Mouse (Mus musculus) T-cell, adult 66 days (primary cell): ENCODE measurements around the gene Creld1. TPM values are rescaled to one million over a fixed set of nuclear protein-coding genes. Genes with fewer than 3 reads are reported as not detected.

Source experiments
- total RNA-seq, 2 experiments: library from RNA; stranded (reverse); gene quantifications; 3 replicates in 1 of 2; 4 replicates in 1 of 2; pipeline ENCODE4 v1.2.4; 2023

The Creld1 gene
- total RNA-seq: 10 to 100 TPM; 10.8 to 11.2 TPM

DNA sequence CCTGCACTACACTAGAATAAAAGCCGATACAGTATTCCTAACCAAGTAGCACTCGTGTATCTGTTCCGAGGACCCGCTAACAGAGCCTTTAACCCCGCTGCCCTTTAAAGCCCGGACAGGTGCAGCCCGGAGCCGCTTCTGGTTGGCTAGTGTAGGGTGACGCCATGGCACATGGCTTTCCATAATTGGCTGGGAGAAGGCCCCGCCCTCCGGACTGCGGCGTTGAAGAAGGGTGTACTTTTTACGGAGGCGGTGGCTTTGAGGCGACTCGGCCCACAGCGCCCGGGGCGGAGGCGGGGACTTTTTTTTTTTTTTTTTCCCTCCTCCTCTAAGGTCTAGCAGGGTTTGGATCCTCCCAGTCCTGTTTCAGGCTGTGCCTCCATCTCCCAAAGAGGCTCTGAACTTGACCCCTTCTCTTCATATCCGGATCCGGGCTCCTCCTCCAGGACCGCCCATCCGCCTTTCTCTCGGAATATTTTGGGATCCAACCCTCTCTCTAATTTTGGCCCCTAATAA, at the start of gene Creld1:
Creld1 (plus strand) TSS at position 198 of the 516 bp plus-strand sequence.

DNA sequence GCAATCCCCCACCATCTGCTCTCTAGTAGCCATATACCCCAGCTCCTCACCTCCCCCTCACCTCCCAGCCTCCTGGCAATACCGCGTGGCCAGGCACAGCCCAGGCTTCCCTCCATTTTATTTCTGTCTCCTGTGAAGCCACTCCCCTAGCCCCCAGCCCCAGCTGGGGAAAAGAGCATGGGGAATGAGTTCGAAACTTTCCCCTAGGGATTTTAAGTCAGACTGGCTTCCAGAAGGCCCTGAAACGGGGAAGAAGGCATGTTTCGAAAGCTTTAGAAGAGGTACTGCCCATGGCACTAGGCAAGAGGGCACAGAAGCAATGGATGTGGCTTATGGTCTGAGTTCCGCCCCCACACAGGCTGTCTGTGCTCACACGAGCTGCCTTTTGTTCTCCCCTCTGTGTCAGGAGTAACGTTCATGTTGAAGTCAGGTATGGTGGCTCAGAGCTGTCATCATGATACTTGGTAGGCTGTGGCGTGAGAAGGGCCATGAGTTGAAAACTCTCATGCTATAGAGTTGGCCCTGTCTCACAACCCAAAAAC, 47.4 kb upstream of the Creld1 start, which contains the start of gene Cidec:
Cidec (minus strand) TSS at position 97 of the 542 bp plus-strand sequence.

GRCm38 (mm10) chr6:113442442-113443090, 40.5 kb upstream of the Creld1 start, which contains the start of gene Jagn1:
TSS of gene Jagn1 (plus strand) at chr6:113442569.

GRCm38 (mm10) chr6:113457952-113458534, 25.1 kb upstream of the Creld1 start, which contains the start of gene Il17re:
TSS of gene Il17re (plus strand) at chr6:113458484.

GRCm38 (mm10) chr6:113471297-113471936, 11.7 kb upstream of the Creld1 start, which contains the start of gene Il17rc:
TSS of gene Il17rc (plus strand) at chr6:113471427.

DNA sequence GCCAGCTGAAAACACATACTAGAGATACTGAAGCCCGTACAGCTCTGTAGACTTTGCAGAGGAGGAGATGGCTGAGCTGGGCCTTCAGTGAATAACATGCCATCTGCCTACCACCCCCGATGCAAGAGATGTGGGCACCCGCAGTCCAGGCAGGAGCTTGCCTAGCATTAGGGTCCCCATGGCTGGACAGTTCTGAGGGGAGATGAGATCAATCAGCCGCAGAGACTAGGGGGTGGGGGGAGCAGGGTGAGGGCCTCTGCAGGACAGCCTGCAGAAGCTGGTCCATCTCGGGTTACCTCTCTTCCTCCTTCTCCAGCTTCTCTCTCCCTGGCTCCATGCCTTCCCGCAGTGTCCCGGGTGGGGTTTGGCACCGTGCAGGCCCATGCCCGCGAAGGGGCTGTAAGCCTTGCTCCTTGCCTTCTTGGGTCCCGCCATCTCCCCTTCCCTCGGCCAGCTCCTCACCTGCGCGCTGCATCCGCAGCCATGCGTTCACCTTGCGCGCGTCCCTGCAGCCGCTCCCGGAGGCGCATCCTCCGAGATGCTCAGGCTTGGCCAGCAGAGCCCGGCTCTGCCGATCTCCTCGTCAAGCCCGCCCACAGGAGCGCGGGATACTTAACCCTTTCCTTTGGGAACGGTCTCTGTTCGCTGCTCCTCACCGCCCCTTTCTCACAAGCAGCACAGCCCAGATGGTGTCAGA, 18.4 kb downstream of the Creld1 start, which contains the start of gene Prrt3:
Prrt3 (minus strand) TSS at position 544 of the 697 bp plus-strand sequence.

DNA sequence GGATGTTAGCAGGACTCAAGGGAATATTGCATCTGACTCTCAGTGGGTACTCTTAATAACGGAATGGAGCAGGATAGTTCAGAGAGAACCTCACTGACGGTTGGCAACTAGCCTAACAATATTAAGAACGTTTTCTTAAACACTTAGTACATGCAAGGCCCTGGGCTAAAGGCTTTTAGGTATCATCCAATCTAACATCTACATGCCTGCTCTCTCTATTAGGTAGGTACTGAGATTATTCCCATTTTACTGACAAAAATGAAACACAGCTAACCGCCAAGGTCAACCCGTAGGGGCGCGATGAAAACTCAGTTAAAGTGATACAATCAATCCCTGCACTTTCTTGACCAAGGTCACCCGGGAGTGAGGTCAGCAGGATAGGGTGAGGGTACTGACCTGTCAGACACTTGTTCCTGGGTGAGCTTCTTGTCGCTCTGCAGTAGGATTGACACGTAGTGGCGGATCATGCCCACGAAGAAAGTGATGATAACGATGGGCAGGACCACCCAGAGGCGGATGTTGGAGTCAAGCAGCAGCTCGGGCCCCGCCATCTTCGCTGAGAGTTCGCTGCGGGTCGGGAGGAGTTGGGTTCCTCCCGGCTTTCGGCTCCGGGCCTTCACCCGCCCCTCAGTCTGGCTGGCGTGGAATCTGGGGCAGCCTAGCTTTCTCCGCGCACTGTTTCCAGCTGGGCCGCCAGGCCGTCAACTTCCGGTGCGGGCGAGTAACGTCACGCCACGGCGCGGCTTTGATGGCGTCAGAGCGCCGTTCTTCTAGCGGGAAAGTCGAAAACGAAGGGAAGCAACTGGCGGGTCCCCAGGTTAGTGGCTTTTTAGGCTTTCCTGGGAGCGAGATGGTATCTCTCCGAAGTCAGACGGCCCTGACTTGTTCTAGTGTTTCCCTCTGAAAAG, 48.1 kb downstream of the Creld1 start, which contains the start of the genes Emc3 and Fancd2:
Emc3 (minus strand) TSS at position 721 of the 908 bp plus-strand sequence.
Fancd2 (plus strand) TSS at position 751 of the 908 bp plus-strand sequence.

Other genes starting within 250 kb of the Creld1 start
- 10 to 100 TPM; 34.7 to 44.1 TPM for gene Mtmr14, start 245.5 kb upstream of the Creld1 start, total RNA-seq
- 1 to 10 TPM; 3.3 to 4.3 TPM for gene Cpne9, start 201.0 kb upstream of the Creld1 start, total RNA-seq
- gene Brpf1, start 176.2 kb upstream of the Creld1 start, total RNA-seq: 10 to 100 TPM; 66.2 to 78.3 TPM
- 10 to 100 TPM; 19.1 to 20.2 TPM for gene Ogg1, start 156.3 kb upstream of the Creld1 start, total RNA-seq
- 1 to 10 TPM; 1.4 TPM for gene Camk1, start 139.3 kb upstream of the Creld1 start, total RNA-seq
- 10 to 100 TPM; 26.3 to 31.3 TPM for gene Tada3, start 105.4 kb upstream of the Creld1 start, total RNA-seq
- 100 to 1,000 TPM; 258 to 260 TPM for gene Arpc4, start 105.2 kb upstream of the Creld1 start, total RNA-seq
- 10 to 100 TPM; 76.1 to 77.8 TPM for gene Ttll3, start 94.0 kb upstream of the Creld1 start, total RNA-seq
- 10 to 100 TPM; 11.7 to 19.9 TPM for gene Rpusd3, start 64.0 kb upstream of the Creld1 start, total RNA-seq
- gene Cidec, start 47.5 kb upstream of the Creld1 start, total RNA-seq: not detected
- gene Jagn1, start 40.7 kb upstream of the Creld1 start, total RNA-seq: 10 to 100 TPM; 21.8 to 24.1 TPM
- gene Il17re, start 24.8 kb upstream of the Creld1 start, total RNA-seq: under 1 TPM; 0.36 to 0.52 TPM
- not detected for gene Il17rc, start 11.9 kb upstream of the Creld1 start, total RNA-seq
- 1 to 10 TPM; 1.1 to 1.5 TPM for gene Prrt3, start 18.6 kb downstream of the Creld1 start, total RNA-seq
- gene Emc3, start 48.4 kb downstream of the Creld1 start, total RNA-seq: 10 to 100 TPM; 71.2 to 72.5 TPM
- gene Fancd2, start 48.4 kb downstream of the Creld1 start, total RNA-seq: 1 to 10 TPM; 3.1 to 5.5 TPM
- not detected for gene Fancd2os, start 117.4 kb downstream of the Creld1 start, total RNA-seq
- gene Brk1, start 121.5 kb downstream of the Creld1 start, total RNA-seq: 100 to 1,000 TPM; 115 to 118 TPM
- gene Vhl, start 140.7 kb downstream of the Creld1 start, total RNA-seq: 10 to 100 TPM; 25.2 to 29.0 TPM
- gene Irak2, start 155.2 kb downstream of the Creld1 start, total RNA-seq: 10 to 100 TPM; 47.1 to 50.6 TPM
- gene Tatdn2, start 213.8 kb downstream of the Creld1 start, total RNA-seq: 100 to 1,000 TPM; 227 to 259 TPM
- 1 to 10 TPM; 5.2 to 5.7 TPM for gene Ghrl, start 236.6 kb downstream of the Creld1 start, total RNA-seq